7 mouse cellular contexts compared by ENCODE assay signal in the genomic region with DNA sequence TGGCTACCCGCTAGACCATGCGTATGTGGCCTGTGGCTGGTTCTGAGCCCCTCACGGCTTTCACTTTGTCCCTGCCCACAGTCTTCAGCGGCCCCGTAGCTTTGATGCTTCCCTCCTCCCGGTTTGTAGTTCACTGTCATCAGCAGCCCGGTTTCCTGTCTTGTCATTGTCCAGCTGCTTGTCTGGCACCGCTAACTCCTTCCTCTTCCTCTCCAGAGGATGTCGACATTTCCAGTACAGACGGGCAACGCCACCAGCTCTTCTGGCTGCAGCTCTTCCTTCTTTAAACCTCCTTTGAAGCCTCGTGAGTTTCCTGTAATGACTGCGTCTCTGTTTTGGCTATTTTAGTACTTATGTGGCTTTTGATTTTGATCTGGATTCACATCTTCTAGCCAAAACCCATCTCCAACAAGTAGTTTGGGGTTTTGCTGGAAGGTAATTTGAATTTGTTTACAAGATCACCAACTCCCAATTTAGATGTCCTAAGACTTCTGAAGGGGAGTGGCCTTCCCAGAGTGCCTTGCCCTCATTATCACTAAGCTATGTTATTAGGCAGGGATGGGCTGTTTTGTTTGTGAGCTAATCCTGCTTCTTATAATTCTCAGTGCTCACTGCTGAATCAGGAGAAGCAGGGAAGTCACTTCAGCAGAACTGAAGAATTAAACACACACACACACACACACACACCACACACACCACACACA.
DNase-seq lines count a peak whose midpoint lies in the region; ATAC-seq and TF ChIP-seq lines count a peak whose summit lies in the region.

No protein-coding gene starts in this region.

- H3K27ac ChIP-seq in heart, embryonic 14.5 days (replicated peaks in 1 of 2; ENCODE audit: control insufficient read depth in 1 of 2, insufficient read depth in 1 of 2, low read depth in 2 of 2, low read length in 2 of 2): peak overlapping the region; percentile 71 to 74
- peak overlapping the region; percentile 51 for H3K27ac ChIP-seq in spleen, adult 2 months (ENCODE audit: insufficient read depth, low read length)

- 37% methylated on average over 13 of the region's 13 CpGs for WGBS in heart, embryonic 14.5 days
- WGBS in spleen, adult 2 months: 1% methylated on average over 13 of the region's 13 CpGs

- no peak for TF ChIP-seq CTCF in spleen, adult 2 months (IDR thresholded peaks at IDR 0.05; ENCODE audit: extremely low read depth, insufficient read depth, insufficient read length, insufficient replicate concordance)

- no peaks in the 10 kb centered on the region for H3K9me3 ChIP-seq in heart, embryonic 14.5 days (ENCODE audit: control insufficient read depth, low read length)

- peak; percentile 72; the same call in 1 of the 2 replicates for ATAC-seq in heart, embryonic 14.5 days (ENCODE audit: insufficient number of reproducible peaks, insufficient read depth, low FRiP score, low read depth)

- no peak for TF ChIP-seq POLR2A in spleen, adult 2 months (IDR thresholded peaks at IDR 0.05; ENCODE audit: low read depth, low read length)

- H3K36me3 ChIP-seq in heart, embryonic 14.5 days (ENCODE audit: control insufficient read depth, insufficient read depth, low read length): no peaks in the 10 kb centered on the region
- no peaks in the 10 kb centered on the region for H3K36me3 ChIP-seq in spleen, adult 2 months (ENCODE audit: control insufficient read depth, insufficient read depth, low read length)

- 0 out of 4 replicates have a peak overlapping the region, but pooled peaks of 1 of the 2 experiments have one; percentile 13 for H3K4me3 ChIP-seq in heart, embryonic 14.5 days (ENCODE audit: control insufficient read depth in 1 of 2, insufficient read depth in 1 of 2, low read depth in 1 of 2, low read length in 2 of 2)
- H3K4me3 ChIP-seq in spleen, adult 2 months (ENCODE audit: extremely low read depth, insufficient read depth, insufficient read length): peak overlapping the region; percentile 43

- no peaks in the 10 kb centered on the region for H3K27me3 ChIP-seq in heart, embryonic 14.5 days (ENCODE audit: control insufficient read depth, insufficient read depth, low read length)
- H3K27me3 ChIP-seq in spleen, adult 2 months (ENCODE audit: control insufficient read depth, insufficient read depth, low read length): no peaks in the 10 kb centered on the region

- no peak overlapping the region for H3K9ac ChIP-seq in heart, embryonic 14.5 days (ENCODE audit: low read length)

- H3K4me2 ChIP-seq in heart, embryonic 14.5 days (ENCODE audit: low read length): peak overlapping the region; percentile 49

- H3K4me1 ChIP-seq in heart, embryonic 14.5 days (ENCODE audit: control insufficient read depth in 2 of 2, insufficient read depth in 2 of 2, low read length in 2 of 2): peaks cover 7 to 8% of the 10 kb centered on the region in 2 experiments; a peak in 3 of 4 replicates
- peaks cover 31% of the 10 kb centered on the region; the same call in 1 of the 2 replicates for H3K4me1 ChIP-seq in spleen, adult 2 months (ENCODE audit: control insufficient read depth, insufficient read depth, insufficient read length)

- DNase-seq in urinary bladder, postnatal 14 days (ENCODE audit: low spot score): peak; percentile 39
- no peak for DNase-seq in urinary bladder, postnatal 10 days (ENCODE audit: low spot score)
- DNase-seq in c-Kit-positive CD71-positive TER-119-positive erythroid progenitor cells, embryonic 14.5 days (ENCODE audit: low spot score): peak; percentile 69
- peak; percentile 63 to 83 for DNase-seq in kidney, postnatal 25 days
- DNase-seq in lung, postnatal 25 days (ENCODE audit: low spot score): peak; percentile 90
- peak in 1 of 2 experiments; percentile 51 for DNase-seq in spleen, adult 2 months (ENCODE audit: low read depth in 1 of 2, low spot score in 2 of 2)
